Mouse (Mus musculus): ENCODE data around the gene Car9.
"Not testable (repeated sequence)": the region's sequence is repeated elsewhere in the genome, so short reads cannot be mapped to it uniquely, and the experiment has no call there.

Car9 gene

GRCm38 (mm10) chr4:43506536-43507185 lies at the start of gene Car9:
Gene Car9 (plus strand): TSS chr4:43506966.
- no peak for DNase-seq

DNA sequence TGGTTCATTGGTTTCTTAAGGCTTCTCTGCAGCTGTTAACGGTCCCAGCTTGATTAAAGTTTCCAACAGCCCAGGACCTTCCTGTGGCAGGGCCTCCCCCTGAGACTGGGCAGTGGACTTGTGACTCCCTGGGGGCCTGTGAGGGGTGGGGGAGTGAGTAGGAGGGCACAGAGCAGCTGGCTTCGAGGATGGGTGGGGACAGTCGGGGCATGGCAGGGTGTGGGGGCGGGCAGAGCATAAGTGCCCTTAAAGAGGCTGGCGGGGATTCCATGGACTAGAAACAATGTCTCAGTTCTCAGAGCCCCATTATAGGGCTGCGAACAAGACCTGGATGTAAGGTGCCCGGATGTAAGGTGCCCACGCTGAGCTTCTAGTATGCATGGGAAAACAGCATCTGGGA lies 49.6 kb upstream of the Car9 start:
- no peak for DNase-seq

- DNase-seq, result no peak
Measured at GRCm38 (mm10) chr4:43463102-43463501, 43.7 kb upstream of the Car9 start.

DNA sequence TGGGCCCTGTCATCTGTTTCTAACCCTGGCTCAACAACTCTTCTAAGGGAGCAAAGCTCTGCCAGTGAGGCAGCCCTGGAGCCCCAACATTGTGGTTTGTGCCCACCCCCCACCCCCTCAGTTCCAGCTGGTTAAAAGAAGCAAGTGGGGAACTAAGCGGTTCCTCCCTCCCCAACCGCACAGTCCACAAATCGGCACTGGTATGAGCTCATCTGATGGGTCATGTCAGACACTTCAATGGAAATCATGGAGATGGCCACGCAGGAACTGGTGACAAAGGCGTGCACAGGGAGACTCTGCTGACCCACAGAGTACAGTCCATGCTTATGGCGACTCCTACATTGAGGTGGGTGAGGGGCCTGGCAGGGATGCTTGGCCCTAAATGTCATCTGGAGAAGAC lies 40.8 kb upstream of the Car9 start:
- no peak for DNase-seq

DNA sequence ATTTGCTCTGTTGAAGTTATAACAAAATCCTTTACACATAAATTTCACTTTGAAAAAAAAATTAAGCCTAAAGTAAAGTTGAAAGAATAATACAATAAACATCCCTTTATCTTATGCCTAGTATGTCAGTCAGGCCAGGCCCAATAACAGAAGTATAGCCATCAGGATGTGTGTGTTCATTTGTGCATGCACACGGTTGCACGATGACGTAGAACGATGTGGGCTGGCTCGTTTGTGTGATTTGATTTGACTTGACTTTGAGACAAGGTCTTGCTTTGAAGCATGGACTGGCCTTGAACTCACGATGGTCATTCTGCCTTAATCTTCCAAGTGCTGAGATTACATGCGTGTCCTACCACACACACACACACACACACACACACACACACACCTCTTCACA lies 39.9 kb upstream of the Car9 start:
- DNase-seq, result no peak

DNA sequence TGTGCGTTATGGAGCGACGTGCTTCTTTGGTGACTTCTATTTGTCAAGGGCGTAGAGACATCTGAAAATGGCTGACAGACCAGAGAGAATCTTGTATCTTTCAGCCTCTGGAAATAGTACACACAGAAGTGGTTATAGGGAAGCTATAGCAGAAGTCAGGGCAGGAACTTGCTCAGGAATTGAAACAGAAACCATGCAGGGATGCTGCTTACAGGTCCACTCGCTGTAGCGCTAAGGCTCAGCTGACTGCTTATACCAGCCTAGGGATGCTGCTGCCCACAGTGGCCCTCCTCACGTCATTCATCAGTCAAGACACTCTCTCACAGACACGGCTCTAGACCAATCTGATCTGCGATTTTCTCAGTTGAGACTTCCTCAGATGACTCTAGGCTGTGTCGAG lies 36.5 kb upstream of the Car9 start:
- DNase-seq, result no peak

GRCm38 (mm10) chr4:43473636-43474035 lies 33.1 kb upstream of the Car9 start:
- no peak for DNase-seq

GRCm38 (mm10) chr4:43476604-43477003 lies 30.2 kb upstream of the Car9 start:
- DNase-seq, result peak; percentile 61

GRCm38 (mm10) chr4:43477857-43478533 lies 28.8 kb upstream of the Car9 start:
- peak; percentile 93 for DNase-seq

- DNase-seq, result no peak
Measured at GRCm38 (mm10) chr4:43478534-43478858, 28.3 kb upstream of the Car9 start.

DNA sequence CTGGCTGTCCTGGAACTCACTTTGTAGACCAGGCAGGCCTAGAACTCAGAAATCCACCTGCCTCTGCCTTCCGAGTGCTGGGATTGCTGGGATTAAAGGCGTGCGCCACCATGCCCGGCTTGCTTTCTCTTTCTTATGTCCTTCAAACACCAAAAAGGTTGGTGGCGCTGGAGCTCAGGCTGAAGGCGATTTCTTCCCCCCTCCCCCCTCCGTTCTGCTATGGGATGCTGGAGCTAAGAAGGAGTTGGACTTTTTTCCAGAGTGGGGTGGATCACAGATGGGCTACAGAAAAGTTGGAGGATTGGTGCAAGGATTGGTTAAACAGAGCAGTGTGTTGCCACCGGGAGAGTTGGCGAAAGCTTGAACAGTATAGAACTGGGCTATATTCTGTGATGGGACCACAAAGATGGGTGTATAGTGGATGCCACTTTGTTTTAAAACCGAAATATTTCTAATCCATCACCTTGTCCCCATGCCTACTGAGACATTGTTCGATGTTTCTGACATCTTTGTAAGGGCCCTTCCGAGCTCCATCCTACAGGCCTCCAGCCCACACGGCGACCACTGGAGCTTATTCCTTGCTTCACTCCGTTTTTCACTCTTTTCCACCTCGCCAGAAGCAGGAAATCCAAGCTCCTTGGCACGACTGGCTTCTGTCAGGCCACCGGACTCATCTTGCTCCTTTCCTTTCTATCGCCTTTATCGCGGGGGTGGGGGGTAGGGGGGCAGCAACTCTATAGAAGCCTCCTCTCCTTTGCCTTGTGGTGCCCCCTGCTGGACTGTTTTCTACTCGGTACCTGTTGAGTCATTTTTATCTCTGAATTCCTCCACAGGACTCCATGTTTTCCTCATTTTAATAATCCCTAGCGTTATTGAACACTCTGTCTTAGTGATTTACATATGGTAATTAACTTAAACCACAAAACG lies 27.6 kb upstream of the Car9 start:
- DNase-seq, result peak; percentile 60

DNA sequence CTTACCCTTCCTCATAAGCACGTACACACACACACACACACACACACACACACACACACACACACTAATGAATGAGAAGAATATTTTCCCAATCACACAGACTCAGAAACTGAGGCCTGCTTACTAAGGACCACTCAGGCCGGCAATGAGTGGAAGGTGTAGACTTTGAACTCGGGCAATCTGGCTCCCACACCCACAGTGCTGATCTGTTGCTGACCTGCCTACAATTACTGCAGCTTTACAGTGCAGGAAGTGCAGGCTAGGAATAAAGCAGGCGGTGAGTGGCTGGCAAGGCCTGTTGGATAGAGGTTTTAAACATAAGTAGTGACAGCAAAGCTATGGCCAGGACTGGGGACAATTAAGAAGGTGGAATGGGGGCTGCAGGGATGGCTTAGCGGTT lies 25.8 kb upstream of the Car9 start:
- DNase-seq, result no peak

- DNase-seq, result no peak
Measured at GRCm38 (mm10) chr4:43481894-43482456, 24.8 kb upstream of the Car9 start.

- no peak for DNase-seq
Measured at GRCm38 (mm10) chr4:43482591-43482990, 24.2 kb upstream of the Car9 start.

GRCm38 (mm10) chr4:43483535-43484091 lies 23.2 kb upstream of the Car9 start, which contains the start of gene Sit1:
Gene Sit1 (minus strand): TSS chr4:43483734.
- DNase-seq, result no peak

GRCm38 (mm10) chr4:43485666-43486065 lies 21.1 kb upstream of the Car9 start:
- DNase-seq, result not testable (repeated sequence)

GRCm38 (mm10) chr4:43489611-43490010 lies 17.2 kb upstream of the Car9 start:
- no peak for DNase-seq

DNA sequence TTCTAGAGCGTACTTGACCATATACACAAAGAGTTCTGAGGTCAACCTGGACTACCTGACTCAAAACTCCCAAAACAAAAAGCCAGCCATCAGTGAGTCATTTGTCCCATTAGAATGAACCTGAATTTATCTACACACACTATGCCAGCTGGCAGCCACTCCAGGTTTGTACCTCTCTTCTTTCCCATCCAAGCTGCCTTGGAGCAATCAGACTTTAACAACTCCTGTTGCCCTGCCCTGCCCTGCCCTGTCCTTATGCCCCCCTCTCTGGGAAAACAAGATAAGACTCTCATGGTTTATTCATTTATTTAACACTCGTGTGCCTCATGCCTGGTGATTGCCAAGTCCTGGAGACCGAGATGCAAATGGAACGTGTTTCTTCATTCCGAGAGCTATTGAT lies 16.0 kb upstream of the Car9 start:
- no peak for DNase-seq

- no peak for DNase-seq
Measured at GRCm38 (mm10) chr4:43492101-43492820, 14.5 kb upstream of the Car9 start.

DNA sequence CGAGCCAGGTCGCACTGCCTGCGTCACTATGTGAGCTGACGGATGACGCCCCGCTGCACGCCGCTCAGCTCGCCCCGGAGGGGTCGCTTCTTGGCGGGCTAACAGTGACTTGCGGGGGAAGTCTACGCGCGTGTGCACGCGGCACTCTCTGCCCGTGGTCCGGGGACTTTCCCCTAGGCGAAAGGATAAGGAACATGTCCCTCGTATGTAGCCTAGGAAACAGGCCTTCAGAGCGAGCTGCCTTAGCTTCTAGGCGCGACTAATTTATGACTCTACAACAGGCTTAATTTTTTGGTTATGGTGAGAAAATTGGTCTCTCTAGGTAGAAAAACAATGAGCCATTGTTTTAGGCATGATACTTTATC lies 14.0 kb upstream of the Car9 start, which contains the start of gene Ccdc107:
TSS of gene Ccdc107 (plus strand) at position 80 of the 365 bp plus-strand sequence.
- DNase-seq, result peak; percentile 97

- peak; percentile 98 for DNase-seq
Measured at GRCm38 (mm10) chr4:43493186-43493845, 13.4 kb upstream of the Car9 start.

DNA sequence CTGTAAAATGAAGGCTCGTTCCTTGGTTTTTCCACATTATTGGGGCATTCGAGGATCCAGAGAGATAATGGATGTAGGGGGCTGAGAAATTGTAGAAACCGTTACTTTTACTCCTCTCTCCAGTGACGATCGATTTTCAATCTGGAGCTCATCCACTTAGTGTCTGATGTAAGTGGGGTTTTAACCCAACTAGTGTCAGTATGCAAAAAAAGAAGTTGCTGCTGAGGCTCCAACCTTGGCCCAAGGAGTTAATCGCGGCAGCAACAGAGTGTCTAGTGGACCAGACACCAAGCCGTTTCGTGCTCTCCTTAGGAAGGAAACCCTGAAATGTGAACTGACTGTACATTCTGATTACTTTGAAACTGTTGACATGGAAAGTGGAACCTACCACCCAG lies 12.9 kb upstream of the Car9 start:
- no peak for DNase-seq
